Mouse (Mus musculus): Measurements from ENCODE around the gene Adprh.
"Not testable (repeated sequence)": the region's sequence is repeated elsewhere in the genome, so short reads cannot be mapped to it uniquely, and the experiment has no call there.

The Adprh gene

DNA sequence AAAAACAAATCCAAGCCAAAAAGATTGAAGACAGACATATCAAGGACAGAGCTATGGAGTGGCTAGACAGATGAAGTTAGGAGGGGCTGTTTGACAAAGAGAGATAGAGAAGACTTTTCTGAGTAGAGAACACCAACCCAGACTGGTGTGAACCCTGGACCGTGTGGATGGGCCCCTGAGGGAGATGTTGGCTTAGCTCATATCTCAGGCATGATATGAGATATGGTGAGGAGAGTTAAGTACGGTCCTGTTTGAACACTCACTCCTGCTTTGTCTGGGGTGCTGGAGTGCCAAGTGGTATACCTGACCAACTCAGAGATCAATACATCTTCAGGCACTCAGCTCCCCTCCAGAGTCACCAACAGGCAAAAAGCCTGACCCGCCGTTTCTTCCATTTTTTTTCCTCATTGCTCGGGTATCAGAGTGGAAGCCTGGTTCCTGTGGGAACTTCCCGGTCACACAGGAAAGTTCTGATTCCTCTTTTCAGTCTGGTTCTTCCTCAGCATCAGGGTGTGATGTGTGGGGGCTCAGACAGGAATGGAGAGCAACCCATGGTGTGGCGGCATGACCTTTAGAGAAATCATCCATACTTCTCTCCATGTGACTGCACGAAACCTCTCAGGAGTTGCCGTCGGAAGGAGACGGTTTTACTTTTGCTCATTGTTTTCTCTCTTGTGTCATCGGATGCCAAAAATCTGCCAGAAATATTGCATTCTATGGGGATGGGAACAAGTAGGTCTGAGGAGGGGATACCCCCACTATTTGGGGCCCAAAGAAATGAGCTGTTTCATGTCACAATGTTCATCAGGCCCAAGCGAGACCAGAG is 14.8 kb upstream of the Adprh start:
- no peak for DNase-seq (ENCODE audit: low read depth, low spot score)

DNA sequence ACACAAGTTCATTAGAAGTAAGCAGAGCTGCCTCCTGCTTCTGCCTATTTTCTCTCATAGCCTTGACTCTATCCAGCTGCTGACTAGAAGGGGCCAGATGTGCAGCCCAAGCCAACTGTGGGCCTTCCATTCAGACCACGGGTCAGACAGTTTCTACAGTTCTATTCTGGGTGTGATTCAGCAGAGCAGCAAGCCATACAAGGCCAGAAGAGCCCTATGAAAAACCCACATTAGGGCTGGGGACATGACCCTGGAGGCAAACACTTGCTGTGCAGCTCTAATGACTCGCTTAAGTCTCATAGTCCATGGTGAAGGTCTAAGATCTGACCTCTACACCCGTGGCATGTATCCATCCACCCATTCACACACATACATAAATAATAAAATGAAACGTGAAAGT is 13.6 kb upstream of the Adprh start:
- DNase-seq (ENCODE audit: low read depth, low spot score): no peak

- DNase-seq (ENCODE audit: low read depth, low spot score): no peak
Measured at GRCm38 (mm10) chr16:38463305-38463704, 10.8 kb upstream of the Adprh start.

DNA sequence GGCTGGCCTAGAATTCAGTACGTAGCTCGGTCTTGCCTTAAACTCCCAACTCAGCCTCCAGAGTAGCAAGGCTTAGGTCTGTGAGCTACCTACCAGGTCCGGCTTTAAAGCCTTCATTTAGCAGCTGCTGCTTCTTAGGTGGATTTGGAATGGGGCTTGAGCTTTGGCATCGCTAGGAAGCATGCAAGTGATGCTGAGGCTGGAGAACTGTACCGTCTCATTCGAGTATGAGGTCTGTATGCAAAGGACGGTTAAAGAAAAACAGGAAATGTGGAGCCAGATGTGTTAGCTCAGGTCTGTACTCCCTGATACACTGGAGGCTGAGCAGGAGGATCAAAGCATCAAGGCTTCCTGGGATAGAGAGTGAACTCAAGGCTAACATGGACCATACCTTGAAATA is 9.7 kb upstream of the Adprh start:
- peak; percentile 60 for DNase-seq (ENCODE audit: low read depth, low spot score)

GRCm38 (mm10) chr16:38461749-38462148 is 9.2 kb upstream of the Adprh start:
- DNase-seq (ENCODE audit: low read depth, low spot score): peak; percentile 62

- DNase-seq (ENCODE audit: low read depth, low spot score): no peak
Measured at GRCm38 (mm10) chr16:38459990-38460389, 7.5 kb upstream of the Adprh start.

- peak; percentile 59 for DNase-seq (ENCODE audit: low read depth, low spot score)
Measured at GRCm38 (mm10) chr16:38458600-38459280, 6.2 kb upstream of the Adprh start.

GRCm38 (mm10) chr16:38456812-38457567 is 4.5 kb upstream of the Adprh start:
- DNase-seq (ENCODE audit: low read depth, low spot score): no peak

- no peak for DNase-seq (ENCODE audit: low read depth, low spot score)
Measured at GRCm38 (mm10) chr16:38455511-38456418, 3.3 kb upstream of the Adprh start, which contains the start of gene Cd80. Gene Cd80 (plus strand): TSS chr16:38455561.

DNA sequence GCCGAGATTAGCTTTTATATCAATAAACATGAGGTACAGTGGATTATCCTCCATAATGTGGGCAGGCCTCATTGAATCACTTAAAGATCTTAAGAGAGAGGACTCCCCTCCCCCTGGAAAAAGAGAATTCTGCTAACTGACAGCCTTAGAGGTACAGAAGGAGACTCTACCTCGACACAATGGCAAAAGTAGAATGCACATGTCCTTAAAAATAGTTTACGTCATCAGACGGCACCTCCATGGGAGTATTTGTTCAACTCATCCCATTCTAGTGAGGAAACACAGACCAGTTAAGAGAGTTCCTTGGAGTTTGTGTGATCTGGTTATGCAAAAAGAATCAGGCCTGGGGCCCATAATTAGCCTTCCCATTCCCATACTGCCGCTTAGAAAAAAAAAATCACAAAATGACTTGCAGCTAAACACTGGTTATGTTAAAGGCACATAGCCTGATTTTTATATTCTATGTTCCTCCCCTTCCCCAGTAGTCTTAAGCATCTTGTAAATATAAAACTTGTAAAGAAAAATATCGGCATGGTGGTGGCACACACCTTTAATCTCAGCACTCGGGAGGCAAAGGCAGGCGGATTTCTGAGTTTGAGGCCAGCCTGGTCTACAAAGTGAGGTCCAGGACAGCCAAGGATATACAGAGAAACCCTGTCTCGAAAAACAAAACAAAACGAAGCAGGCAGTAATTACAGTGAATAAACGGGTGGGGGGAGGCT is 2.2 kb upstream of the Adprh start:
- DNase-seq (ENCODE audit: low read depth, low spot score): no peak

- DNase-seq (ENCODE audit: low read depth, low spot score): peak; percentile 45
Measured at GRCm38 (mm10) chr16:38453952-38454351, 1.4 kb upstream of the Adprh start.

GRCm38 (mm10) chr16:38453203-38453553 is 675 bp upstream of the Adprh start:
- DNase-seq (ENCODE audit: low read depth, low spot score): no peak

DNA sequence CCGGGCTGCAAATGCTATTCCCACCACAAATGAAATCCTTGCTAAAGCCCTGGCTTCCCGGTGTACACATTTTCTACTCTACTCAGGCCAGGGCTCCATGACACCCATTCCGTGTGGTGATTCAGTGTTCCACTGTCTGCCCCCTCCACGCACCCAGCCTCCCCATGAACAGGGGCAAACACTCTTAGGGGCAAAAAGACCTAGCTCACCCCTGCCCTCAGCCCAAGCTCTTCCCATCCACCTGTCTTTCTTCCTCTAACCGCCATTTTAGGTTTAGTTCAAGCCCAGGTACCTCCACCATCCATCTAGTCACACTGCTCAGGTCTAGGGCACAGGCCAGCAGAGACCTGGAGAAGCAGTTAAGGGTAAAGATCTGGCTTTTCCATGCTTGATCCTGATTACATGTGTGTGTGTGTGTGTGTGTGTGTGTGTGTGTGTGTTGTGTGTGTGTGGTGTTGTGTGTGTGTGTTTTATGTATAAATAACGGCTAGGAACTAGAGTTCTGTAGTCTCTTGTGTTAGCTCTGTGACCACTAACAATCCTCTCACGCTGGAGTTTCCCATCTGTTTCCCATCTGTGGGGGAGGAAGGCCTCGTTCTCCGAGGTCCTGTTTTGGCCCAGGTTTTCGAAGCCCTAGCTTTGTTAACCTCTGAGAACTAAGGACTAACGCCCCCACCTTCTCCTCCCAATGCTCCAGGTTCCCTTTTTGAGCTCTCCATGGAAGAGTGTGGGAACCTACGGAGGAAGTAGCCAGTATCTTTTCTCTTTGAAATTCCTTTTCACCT is 890 bp downstream of the Adprh start:
- peak; percentile 44 for DNase-seq (ENCODE audit: low read depth, low spot score)

DNA sequence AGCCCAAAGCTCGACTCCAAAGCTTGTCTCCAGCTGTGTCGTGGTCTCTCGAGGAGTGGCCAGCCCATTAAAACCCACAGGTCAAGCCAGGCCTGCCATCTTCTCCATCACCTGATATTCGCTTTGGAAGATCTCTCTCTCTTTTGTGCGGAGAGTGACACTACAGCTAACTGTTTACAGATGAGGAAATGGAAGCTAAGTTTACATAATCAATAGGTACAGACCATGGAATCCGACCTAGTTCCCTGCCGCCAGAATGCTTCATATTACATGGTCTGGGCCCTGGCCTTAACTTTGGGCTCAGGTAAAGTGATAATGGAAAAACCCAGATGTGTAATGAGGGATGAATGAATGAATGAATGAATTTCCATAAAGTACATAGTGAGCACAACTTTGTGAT is 1.8 kb downstream of the Adprh start:
- no peak for DNase-seq (ENCODE audit: low read depth, low spot score)

DNA sequence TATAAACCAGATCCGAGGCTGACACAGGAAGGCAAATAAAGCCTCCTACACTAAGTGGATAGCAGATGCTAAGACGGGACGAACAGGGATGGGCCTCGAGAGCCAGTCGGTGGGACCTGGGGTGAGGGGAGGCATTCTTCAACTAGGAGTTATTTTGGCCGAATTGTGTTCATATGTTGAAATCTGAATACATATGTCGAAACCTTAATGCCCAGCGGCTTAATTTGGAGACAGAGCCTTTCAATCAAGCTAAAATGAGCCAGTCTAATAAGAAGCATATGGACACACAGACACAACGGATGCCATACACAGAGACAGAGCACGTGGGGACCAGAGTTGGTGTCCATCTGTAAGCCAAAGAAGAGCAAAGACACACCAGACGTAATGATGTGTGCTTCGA is 4.0 kb downstream of the Adprh start:
- DNase-seq (ENCODE audit: low read depth, low spot score): no peak

GRCm38 (mm10) chr16:38447366-38447765 is 5.1 kb downstream of the Adprh start:
- DNase-seq (ENCODE audit: low read depth, low spot score): no peak

GRCm38 (mm10) chr16:38446141-38446540 is 6.4 kb downstream of the Adprh start:
- DNase-seq (ENCODE audit: low read depth, low spot score): not testable (repeated sequence)

DNA sequence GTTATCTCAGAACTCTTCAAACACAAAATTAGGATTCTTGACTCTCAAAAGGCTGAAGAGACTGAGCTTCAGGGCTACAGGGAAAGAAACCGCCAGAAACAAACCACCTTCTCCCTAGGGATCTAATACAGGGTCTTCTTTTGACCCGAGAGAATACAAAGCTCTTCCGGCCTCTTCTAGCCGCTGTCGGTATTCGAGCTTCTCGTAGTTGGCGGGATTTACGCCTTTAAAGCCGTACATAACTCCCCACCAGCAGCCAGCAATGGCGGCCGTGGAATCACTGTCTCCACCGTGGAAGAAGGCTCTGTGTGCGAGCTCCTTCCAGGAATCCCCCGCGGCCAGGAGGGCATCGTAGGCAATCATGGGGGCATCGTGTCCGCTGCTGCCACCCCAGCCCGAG is 6.9 kb downstream of the Adprh start:
- no peak for DNase-seq (ENCODE audit: low read depth, low spot score)

GRCm38 (mm10) chr16:38445046-38445445 is 7.5 kb downstream of the Adprh start:
- no peak for DNase-seq (ENCODE audit: low read depth, low spot score)
